Mouse (Mus musculus) 3T3-L1 (cell line): ENCODE measurements around the gene Dnah5.

Source experiments
- DNase-seq: peaks from one replicate; pipeline ENCODE4 v3.0.0-alpha.2; 2015; ENCODE audit warnings: low read depth, low spot score

The Dnah5 gene

DNA sequence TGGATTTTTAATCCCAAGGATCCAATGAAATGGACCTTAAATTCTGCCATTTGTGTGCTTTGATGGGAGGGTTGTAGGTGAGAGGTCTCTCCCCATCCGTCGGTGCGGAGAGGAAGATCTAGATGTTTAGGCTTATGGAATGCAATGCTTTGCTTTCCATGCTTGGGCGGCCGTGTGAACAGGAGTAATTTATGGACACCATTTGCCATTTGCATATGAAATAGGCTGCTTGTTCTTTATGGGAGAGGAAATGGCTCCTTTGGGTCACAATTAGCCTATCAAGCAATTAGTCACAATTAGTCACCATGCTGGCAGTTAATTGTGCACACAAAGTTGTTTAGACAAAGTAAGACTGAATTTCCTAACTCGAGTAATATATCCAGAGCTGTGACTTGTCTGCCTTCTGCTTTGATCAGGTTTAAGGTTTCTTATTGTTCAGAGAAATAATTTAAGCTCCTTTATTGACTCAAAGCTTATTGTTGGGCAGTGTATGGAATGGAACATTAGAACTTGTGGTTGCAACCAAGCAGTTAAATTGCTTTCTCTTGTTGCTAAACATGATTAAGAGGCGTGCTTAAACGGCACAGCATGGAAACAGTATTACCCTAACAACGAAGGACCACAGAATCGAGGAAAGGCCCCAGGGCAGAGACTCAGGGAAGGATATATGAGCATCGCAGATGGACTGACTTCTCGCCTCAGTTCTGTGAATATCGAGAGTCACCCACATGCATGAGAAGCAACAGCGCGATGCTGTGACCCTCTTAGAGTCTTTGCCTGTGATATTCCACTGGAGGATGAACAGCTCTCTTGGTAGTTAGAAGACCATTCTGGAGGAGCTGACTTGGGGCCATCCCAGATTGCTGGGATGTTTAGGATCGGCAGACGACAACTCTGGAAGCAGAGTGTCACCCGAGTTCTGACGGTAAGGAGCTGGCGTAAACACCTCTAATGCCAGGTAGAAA is at the start of gene Dnah5:
TSS of gene Dnah5 (plus strand) at position 642 of the 965 bp plus-strand sequence.
- no peak for DNase-seq

DNA sequence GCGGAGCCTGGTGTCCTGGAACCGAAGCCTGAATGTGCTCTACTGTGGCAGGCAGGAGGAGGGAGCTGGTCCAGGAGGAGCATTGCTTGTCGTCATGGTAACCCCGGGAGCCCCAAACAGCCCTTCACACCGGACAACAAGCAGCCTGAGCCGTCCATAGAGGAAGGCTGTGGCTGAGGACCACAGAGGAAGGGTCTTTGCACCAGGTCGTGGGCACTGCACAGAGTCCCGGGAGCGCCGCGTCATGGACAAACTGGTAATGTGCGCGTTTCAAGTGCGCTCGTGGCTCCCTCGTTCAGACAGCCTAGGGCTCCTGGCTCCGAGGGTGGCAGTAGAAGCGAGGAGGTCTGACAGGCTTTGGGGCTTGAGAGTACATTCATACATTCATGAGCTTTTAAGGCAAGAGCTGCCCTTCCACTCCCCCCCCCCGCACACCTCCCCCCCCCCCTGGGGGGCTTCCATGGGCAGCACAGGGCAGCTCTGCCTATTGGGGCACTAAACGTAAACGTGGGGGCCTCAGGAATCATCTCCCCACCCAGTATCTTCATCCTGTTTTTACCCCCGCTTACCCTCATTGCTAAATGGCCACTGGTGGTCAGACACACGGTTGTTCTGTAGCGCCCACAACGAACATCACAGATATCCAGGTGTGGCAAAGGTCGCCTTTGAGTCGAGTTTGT is 48.6 kb upstream of the Dnah5 start:
- DNase-seq: no peak

DNA sequence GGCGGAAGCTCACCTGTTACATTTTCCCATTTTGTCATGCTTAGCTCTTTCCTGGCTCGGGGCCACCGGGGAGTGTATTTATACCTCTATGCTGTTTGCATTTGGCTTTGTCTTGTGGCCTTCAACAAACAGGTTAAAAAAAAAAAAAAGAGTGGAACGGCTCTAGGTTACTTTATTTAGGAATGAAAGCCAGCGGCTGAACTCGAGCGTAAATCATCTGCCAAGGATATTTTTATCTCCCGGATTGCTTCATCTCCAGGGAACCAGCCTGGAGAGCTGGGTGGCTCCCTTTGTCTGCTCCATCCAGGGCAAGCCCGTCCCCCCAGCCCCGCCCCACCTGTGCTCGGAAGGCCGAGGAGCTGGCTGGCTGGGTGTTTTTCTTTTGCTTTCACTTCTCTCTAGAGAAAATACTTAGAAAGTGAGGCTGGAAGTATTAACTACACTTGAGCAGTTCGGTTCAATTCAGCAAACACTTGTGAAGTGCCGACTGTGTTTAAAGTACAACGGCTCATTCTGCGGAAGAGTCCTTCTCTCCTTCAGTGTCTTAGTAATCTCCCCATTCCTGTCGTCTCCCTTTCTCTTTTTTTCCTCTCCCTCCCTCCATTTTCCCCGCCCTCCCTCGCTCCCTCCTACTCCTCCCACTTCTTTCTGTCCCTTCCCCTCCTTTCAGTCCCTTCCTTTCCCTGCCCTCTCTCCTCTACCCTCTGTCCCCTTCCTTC is 44.6 kb upstream of the Dnah5 start:
- peak; percentile 82 for DNase-seq

DNA sequence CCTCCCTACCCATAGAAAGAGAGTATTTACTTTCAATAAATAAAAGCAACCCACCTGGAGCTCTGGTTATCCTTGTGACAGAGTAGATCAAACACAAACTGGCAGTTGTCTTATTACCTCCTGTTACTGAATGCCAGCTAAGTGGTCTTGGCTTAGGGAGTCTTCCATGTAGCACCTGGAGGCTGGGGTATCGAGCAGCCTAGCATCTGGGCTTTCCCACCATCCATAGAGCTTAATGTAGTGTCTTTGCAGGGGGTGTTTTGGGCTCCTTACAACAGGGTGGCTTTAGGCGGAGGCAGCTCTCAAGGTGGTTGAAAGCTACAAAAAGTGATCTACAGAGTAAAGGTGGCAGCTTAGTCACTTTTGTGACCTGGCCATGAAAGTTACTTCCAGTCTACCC is 41.3 kb upstream of the Dnah5 start:
- DNase-seq: no peak

DNA sequence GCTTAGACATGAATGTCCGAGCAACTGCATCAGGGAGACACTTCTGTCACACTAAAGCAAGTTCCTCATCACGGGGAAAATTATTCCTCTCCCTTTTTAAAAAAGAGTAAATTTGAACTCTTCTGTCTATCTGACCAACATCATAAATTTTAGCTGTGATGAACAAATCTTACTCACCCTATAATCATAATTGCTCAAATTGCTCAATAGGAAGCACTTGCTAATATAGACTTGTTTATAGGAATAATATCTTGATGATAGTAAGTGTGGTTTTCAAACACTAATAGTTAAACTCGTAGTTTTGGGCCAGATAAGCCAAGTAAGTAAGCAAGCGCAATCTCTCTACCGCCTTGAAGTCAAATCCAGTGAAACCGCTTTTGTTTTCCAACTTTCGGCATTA is 38.3 kb upstream of the Dnah5 start:
- DNase-seq: no peak

DNA sequence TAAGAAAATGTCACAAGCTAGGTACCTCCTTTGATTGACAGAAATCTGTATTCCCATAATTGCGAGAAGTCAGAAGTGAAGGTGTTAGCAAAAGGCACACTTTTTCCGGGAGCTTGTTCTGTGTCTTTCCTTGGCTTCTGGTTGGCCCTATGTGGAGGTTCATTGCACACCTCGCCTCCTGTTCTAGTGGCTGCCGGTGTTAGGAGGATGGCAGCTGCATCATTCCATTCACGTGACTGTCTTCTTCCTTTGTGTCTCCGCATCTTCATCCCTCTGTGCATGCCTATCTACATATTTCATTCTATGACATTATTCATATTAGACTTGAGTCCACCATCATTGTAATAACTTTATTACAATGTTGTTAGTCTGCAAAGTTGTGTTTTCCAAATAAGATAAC is 37.5 kb upstream of the Dnah5 start:
- DNase-seq: no peak

DNA sequence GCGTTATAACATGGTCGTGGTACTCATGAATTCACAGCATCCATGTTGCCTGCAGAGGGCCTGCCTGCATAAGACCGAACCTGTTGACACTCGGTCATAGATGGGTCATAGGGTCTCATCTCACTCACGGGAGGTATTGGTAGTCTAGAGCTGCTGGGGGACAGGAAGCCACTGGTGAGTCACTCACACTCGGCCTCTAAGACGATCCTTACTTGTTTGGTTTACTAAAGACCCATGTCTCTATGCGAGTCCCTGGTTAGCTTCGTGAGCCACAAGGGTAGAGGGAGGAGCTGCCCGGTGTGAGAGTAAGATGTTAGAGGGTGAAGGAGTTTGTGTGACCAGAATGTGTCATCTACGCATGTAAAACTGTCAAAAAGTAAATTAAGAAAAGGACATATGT is 24.6 kb upstream of the Dnah5 start:
- no peak for DNase-seq

DNA sequence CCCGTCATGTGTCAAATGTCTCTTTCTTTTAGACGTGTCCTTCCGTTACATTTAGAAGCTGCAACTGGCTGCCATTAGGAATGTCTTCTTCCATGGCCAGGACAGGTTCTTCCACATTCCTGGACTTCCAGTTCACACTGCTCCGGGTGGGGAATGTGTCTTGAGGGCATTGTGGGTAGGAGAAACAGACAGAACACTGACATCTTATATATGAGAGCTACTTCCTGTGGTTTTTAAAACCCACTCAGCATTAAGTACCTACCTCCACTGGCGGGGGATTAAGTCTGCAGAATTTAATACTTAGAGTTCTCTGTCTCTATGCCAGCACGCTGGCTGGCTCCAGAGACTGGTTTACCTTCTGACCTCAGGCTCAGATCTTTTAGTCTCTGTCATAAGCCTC is 24.0 kb upstream of the Dnah5 start:
- DNase-seq: no peak

DNA sequence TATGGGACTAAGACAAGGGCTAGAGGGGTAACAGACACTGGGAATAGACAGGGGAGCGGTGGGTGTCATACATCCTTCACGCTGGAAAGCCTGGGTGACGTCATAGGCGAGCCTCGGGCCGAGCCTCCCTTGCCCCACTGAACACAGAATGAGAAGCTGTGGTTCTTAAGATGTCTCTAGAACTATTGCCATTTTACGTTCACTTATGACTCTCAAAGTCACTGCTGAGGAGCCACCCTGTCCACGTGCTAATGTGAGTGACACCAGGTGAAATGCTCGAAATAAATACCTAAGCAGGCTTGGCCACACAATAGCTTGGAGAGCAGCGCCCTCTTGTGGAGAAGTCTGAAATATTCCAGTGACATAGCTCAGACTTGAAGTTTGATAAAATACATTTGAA is 21.7 kb upstream of the Dnah5 start:
- peak; percentile 77 for DNase-seq

DNA sequence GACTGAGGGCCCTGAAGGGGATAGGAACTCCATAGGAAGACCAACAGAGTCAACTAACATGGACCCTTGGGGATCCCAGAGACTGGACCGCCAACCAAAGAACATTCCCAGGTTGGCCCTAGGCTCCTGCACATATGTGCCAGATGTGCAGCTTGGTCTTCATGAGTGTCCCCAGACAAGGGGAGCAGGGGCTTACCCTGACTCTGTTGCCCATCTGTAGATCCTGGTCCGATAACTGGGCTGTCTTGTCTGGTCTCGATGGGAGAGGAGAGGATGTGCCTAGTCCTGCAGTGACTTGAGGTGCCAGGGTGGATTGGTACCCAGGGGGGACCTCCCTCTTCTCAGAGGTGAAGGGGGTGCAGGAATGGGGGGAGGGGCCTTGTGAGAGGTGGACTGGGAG is 21.0 kb upstream of the Dnah5 start:
- DNase-seq: no peak

DNA sequence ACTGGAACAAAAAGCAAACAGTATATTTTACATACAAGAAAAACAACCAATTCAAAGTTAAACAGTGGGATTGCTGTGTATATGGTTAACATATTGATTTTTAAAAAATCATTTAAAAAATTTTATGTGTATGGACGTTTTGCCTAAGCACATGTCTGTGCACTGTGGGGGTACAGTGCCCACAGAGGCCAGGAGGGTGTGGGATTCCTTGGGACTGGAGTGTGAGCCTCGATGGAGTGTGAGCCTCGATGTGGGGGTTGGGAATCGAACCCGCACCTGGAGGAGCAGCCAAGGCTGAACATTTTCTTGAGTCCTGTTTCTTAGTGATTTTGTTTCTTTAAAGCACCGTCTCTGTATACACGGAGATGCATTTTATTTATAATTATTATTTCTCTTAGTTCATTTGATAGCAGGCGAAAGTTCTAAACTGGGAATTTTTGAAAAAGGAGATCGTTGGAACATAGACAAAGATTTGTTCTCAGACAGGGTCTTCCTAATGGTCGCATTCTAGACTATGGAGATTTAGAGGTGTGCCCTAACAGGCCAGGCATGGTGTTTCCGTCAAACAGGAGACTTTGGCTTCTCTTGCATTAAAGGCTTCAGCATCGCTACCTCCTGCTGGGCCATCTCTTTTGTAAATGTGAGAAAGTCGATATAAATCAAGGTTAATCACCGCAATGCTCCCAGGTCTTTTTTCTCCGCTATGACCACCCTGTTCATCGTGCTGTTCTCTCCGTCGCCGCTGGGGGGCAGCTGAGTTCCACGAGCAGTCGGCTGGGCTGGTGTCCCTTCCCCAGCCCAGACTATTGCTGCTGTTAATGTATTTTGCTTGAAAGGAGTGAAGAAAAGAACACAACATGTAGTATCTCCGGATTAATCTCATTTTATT is 15.8 kb upstream of the Dnah5 start:
- peak; percentile 53 for DNase-seq

DNA sequence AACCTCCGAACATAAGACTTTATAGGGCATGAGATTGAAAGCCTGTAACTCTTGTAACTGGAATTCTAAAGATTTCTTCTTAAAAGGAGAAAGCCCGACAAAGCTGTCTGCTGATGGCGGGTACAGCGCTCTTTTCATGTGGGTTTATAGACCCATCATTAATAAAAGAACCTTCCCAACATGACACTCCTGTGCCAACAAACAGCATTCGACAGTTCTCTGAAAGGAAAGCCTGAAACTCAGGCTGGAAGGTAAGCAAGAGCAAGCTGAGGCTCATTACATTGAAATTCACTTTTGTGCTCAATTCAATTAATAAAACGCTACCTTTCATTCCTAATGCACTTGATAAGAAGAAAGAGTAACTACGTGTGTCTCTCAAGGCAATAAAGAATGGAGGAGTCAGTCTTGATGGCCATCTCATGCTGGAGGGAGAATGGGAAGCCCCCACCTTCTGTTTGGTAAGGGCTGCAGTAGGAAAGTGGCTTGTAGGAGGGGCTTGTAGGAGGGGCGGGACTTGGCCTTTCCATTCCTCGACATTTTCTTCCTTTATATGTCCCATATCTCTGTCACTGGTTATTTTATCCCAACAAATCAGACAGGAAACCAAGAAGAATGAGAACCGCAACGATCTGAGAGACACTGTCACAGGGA is 15.1 kb upstream of the Dnah5 start:
- no peak for DNase-seq

DNA sequence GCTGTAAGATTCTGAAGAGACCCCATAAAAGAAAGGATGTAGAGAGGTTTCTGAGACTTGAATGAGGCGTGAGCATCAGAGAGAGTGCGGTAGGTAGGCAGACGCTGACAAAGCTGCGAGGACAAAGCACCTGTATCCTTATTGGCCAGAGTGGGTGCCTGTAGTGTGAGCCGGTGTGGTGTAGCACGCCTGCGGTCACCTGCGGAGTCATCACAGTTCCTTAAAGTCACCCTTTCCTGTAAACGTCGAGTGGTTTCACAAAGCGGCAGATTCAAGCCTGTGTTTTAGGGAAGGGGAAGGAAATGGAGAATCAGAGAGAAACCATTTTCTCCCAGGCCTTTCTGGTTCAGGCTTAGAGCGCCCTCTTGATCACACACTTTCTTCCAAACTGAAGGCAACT is 13.9 kb upstream of the Dnah5 start:
- no peak for DNase-seq

DNA sequence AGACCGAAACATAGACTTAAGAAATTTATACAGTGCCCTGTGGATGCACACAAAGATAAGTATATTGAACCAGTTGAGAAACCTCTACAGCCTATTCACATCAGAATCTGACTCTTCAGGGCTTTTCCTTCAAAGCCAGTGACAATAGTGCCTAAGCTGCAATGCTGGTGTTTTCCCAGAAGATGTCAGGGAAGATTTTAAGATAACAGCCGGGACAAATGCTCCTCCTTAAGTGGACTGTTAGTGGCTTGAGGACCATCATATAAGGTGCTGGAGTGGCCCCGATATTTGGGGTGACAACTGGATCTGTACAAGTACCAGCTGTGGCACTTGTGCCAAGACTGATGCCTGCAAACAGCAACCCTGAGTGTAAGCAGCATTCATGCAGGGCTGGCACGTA is 4.9 kb upstream of the Dnah5 start:
- no peak for DNase-seq

DNA sequence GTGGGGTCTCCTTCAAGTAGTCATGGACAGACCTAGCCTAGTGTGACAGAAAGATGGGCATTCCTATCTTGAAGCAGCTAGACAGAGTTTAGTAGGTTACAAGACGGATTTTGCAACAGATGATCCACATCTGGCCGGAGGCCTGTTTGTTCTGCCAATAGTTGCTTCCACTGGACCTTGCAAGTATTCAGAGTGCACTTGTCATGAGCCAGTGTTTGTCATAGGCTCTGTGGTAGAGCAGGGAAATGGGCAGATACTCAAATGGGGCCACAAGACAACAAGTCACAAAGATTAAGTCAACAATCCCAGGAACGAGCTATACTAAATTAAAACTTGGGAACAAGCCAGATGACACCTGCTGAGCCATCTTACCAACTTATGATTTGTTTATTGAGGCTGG is 1.1 kb downstream of the Dnah5 start:
- DNase-seq: no peak

DNA sequence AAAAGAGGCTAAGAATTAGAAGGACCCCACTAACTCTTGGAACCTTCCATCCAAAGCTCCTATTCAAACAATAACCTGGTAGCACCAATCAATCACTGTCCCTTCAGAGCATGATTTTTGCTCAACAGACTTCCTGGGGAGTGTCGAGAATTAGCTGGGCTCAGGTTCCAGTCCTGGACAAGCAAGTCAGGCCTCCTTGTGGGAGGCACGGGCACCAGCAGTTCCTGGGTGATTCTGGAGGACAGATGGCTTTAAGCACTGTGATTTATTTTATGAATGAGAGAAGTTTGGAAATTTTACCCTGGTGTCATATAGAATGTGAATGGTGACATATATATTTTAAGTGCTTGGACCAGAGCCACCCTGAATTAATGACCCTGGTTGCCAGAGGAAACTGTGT is 4.0 kb downstream of the Dnah5 start:
- no peak for DNase-seq

DNA sequence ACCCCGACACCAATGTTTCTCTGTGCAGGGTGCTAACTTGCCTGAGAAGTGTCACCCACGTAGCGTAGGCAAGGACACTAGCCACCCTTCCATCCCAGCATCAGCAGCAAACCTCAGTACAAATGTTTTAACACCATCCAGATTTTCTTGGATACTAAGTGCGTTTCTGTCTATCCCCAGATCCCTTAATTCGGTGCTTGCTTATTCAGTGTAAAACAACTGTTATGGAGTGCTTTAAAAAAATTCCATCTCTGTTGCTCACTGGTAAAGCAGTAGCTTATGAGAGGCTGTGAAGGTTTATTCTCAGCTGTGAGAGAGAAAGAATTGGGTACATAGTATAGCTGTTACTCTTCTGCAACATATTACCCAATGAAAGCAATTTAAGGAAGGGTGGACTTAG is 9.5 kb downstream of the Dnah5 start:
- no peak for DNase-seq

DNA sequence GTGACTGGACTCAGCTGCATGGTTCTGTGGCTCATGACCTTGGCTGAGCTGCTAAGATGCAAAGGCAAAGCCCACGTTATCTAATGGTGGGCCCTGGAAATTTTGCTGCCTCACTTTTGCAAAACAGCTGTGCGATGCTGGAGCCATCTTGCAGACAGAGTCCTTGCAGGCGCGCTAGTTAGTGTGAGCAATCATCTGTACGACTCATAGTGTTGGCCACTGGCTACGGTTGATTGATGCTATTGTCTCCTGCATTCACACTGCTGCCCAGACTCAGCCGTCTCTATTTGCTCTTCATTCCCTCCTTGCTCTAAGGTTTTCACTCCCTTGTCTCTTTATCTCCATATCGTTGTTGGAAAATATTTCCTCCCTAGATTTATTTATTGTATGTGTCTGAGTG is 12.8 kb downstream of the Dnah5 start:
- peak; percentile 2 for DNase-seq

DNA sequence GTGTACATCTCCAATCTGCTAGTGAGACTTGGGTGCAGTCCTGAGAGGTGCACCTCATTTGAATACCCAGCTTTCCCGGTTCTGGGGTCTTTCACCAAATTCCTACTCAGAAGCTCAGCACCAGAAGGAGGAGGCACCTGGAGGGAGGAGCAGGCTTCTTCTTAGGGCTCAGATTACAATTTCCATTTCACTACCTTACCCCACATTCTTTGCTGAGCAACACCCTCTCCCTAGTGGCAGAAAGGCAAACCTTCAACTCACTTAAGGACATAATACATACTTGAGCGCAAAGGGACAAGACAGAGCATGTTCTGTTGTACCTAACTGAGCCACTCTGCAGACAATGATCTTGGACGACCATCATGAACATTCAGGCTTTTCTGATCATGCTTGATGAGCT is 23.8 kb downstream of the Dnah5 start:
- no peak for DNase-seq

DNA sequence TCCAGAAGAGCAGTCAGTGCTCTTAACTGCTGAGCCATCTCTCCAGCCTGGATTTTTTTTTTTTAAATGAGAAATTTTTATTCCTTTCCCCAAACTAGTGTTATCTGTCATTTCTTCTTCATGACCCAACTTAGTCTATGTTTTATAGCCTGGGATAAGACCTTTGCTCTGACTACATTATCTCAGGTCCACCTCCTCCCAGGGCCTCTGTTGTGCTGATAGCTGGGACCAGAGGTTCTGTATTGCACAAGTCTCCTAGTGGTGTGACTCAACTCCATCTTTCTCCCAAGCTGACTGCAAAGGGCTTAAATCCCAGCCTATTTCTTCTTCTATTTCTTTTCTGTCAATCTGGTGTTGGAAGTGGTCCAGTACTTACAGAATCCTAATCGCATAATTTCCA is 56.7 kb downstream of the Dnah5 start:
- DNase-seq: no peak

DNA sequence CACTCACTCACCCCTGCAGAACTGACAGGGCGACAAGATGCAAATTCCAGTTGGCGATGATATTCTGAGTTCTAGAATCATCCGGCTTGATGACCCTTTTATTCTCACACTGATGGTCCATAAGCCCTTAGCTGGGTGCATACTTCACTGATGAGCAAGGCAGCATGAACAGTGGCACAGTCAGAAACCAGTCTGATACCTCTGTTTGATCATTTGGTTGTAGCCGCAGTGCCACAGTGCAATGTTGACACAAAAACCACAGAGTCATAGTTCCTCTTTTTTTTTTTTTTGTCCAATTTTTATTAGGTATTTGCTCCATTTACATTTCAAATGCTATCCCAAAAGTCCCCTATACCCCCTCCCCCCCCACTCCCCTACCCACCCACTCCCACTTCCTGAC is 95.9 kb downstream of the Dnah5 start:
- no peak for DNase-seq
